Mouse (Mus musculus) forelimb bud, embryonic 11.5 days (tissue): ENCODE results near the gene Megf11.

ENCODE experiments used
- DNase-seq: peaks from one replicate; pipeline ENCODE4 v3.0.0-alpha.2; 2012; ENCODE audit warnings: low read depth, low spot score

The Megf11 gene

DNA sequence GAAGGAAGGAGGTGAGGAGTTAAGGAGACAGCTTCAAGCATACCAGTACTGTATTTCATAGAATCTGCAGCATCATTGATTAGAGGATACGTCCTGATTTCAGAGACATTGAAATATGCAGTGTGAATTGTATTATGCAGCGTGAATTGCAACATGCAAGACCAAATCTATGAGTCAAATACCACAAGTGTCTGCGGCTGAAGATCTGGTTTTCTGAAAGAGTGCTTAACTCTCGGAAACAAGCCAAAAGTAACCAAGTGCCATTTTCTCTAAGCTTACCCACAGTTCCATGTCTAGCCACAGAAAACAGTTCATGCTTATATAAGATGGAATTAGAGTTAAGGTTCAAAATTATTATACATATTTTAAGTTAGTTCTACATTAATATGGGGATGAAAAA lies 362.3 kb downstream of the Megf11 start:
- DNase-seq: no peak

DNA sequence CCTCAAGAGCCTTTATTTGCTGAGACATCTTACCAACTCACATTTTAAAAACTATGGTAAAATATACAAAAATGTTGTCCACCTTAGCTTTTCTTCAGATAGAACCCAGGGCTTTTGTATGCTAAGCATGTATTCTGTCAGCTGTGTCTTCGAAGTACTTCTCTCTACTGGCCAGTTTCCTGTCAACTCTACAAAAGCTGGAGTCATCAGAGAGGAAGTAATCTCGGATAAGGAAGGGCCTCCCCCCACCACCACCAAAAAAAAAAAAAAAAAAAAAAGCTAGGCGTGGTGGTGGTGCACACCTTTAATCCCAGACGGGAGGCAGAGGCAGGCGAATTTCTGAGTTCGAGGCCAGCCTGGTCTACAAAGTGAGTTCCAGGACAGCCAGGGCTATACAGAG lies 363.9 kb downstream of the Megf11 start:
- no peak for DNase-seq

DNA sequence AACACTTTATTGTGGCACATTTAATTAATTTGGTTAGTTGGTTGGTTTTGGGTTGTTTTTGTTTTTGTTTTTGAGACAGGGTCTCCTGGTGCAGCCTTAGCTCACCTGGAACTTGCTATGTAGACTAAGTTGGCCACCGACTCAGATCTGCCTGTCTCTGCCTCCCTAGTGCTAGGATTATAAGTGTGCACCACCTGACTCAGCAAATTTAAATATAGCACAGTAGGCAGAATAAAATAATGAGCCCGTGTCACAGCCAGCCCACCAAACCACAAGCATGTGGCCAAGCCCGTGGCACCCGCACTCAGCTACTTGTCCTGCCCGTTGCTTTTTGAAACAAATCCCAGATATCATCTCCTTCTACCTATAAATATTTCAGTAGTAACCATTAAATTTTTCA lies 367.1 kb downstream of the Megf11 start:
- no peak for DNase-seq

DNA sequence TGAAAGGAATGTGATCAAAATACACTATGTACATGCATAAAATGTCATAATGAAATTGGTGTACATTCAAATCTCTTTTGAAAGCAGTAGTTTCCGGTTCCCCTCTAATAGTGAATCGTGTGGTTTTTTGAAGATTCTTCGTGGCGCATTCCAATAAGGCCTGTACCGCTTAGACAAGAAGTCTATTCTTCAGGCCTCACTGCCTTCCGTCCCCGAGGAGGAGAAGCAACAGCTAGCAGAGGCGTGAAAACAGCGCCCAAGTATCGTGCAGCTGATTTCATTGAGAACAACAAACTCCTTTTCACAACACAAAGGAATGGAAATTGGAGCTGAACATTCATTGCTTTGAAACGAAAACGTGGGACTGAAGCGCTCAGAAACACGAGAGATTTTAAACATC lies 372.6 kb downstream of the Megf11 start:
- no peak for DNase-seq
